Mouse (Mus musculus) lung, postnatal 0 days (tissue): ENCODE data around the gene Grm4.

ENCODE experiments used
- CTCF ChIP-seq: IDR thresholded peaks from 2 replicates; pipeline ENCODE4 v1.5.1; 2016; ENCODE audit warnings: antibody characterized with exemption, mild to moderate bottlenecking
- EP300 ChIP-seq: IDR thresholded peaks from 2 replicates; pipeline ENCODE4 v1.6.1; 2016; ENCODE audit warnings: antibody characterized with exemption, mild to moderate bottlenecking, control low read depth

- no peak for TF ChIP-seq EP300
- no peak for TF ChIP-seq CTCF
Observed at GRCm38 (mm10) chr17:27503869-27504268, 17.3 kb downstream of the Grm4 start.
